Mouse (Mus musculus): ENCODE data around the gene Rapgef1.

- no peak for TF ChIP-seq POLR2A (IDR thresholded peaks at IDR 0.05; ENCODE audit: control insufficient read depth, extremely low read depth, insufficient read depth, low read length, poor library complexity)
- TF ChIP-seq CTCF (IDR thresholded peaks at IDR 0.05; ENCODE audit: borderline replicate concordance, control insufficient read depth, extremely low read depth, insufficient read depth, low read length, poor library complexity): no peak
Observed at GRCm38 (mm10) chr2:29773323-29773722, 153.8 kb downstream of the Rapgef1 start.

Measured in thymus, adult 2 months (tissue).